Mouse (Mus musculus) cortical plate, adult 2 months (tissue): ENCODE measurements around the gene Gprin1.

Source experiments
- CTCF ChIP-seq: fragments of 200-500 bp; IDR thresholded peaks from 2 replicates; pipeline ENCODE4 v1.5.1; 2011; ENCODE audit warnings: mild to moderate bottlenecking, control low read depth, low read length; ENCODE audit not compliant: insufficient read depth; ENCODE audit errors: extremely low read depth
- POLR2A ChIP-seq: fragments of 200-500 bp; IDR thresholded peaks from 2 replicates; pipeline ENCODE4 v1.6.1; 2011; ENCODE audit warnings: mild to moderate bottlenecking, low read length, control low read depth; ENCODE audit not compliant: insufficient read depth; ENCODE audit errors: extremely low read depth

- TF ChIP-seq CTCF (peak; percentile 81), POLR2A (peak; percentile 89)
Measured at GRCm38 (mm10) chr13:54758045-54758755, 8.5 kb upstream of the Gprin1 start.
